Mouse (Mus musculus): ENCODE measurements around the gene Krtap15. TPM values are rescaled to one million over a fixed set of nuclear protein-coding genes. Genes with fewer than 3 reads are reported as not detected.

The Krtap15 gene
- polyA plus RNA-seq, 1 experiment: not detected

GRCm38 (mm10) chr16:88848558-88848957 is 28.5 kb downstream of the Krtap15 start:
- Histone ChIP-seq H3K4me3 (ENCODE audit: insufficient read depth, low read depth, low read length) (no peak overlapping the region), H3K27ac (ENCODE audit: insufficient read depth, low read depth, low read length) (no peak overlapping the region), H3K4me1 (ENCODE audit: control insufficient read depth, insufficient read depth, low read length) (no peaks in the 10 kb centered on the region)
- 87% methylated on average over 4 of the region's 4 CpGs for WGBS
- TF ChIP-seq POLR2A (IDR thresholded peaks at IDR 0.05; ENCODE audit: insufficient read depth, low read depth, low read length): no peak
- TF ChIP-seq CTCF (IDR thresholded peaks at IDR 0.05; ENCODE audit: insufficient read depth, low read depth, low read length): no peak

GRCm38 (mm10) chr16:88851450-88851849 is 31.4 kb downstream of the Krtap15 start:
- H3K27ac ChIP-seq (ENCODE audit: insufficient read depth, low read depth, low read length): no peak overlapping the region
- no peak overlapping the region for H3K4me3 ChIP-seq (ENCODE audit: insufficient read depth, low read depth, low read length)
- H3K4me1 ChIP-seq (ENCODE audit: control insufficient read depth, insufficient read depth, low read length): no peaks in the 10 kb centered on the region
- 31% methylated on average over 5 of the region's 5 CpGs for WGBS
- TF ChIP-seq CTCF (IDR thresholded peaks at IDR 0.05; ENCODE audit: insufficient read depth, low read depth, low read length): no peak
- TF ChIP-seq POLR2A (IDR thresholded peaks at IDR 0.05; ENCODE audit: insufficient read depth, low read depth, low read length): no peak

GRCm38 (mm10) chr16:88864887-88865407 is 44.9 kb downstream of the Krtap15 start:
- H3K4me1 ChIP-seq (ENCODE audit: control insufficient read depth, insufficient read depth, low read length): no peaks in the 10 kb centered on the region
- H3K27ac ChIP-seq (ENCODE audit: insufficient read depth, low read depth, low read length): no peak overlapping the region
- 63% methylated on average over 4 of the region's 4 CpGs for WGBS
- H3K4me3 ChIP-seq (ENCODE audit: insufficient read depth, low read depth, low read length): no peak overlapping the region
- TF ChIP-seq CTCF (IDR thresholded peaks at IDR 0.05; ENCODE audit: insufficient read depth, low read depth, low read length) (no peak), POLR2A (IDR thresholded peaks at IDR 0.05; ENCODE audit: insufficient read depth, low read depth, low read length) (no peak)

- no peak within 1 kb of the TSS for H3K4me3 ChIP-seq (ENCODE audit: insufficient read depth, low read depth, low read length)
- H3K4me1 ChIP-seq (ENCODE audit: control insufficient read depth, insufficient read depth, low read length): no peaks in the 10 kb centered on the region
- TF ChIP-seq POLR2A (IDR thresholded peaks at IDR 0.05; ENCODE audit: insufficient read depth, low read depth, low read length) (no peak), CTCF (IDR thresholded peaks at IDR 0.05; ENCODE audit: insufficient read depth, low read depth, low read length) (no peak)
- H3K27ac ChIP-seq (ENCODE audit: insufficient read depth, low read depth, low read length): no peak within 1 kb of the TSS
- 89% methylated on average over 6 of the region's 6 CpGs for WGBS
These were observed 49.3 kb downstream of the Krtap15 start, which contains the start of gene Krtap19-1 for GRCm38 (mm10) chr16:88869311-88869710. Krtap19-1 (minus strand) TSS chr16:88869411.

GRCm38 (mm10) chr16:88874169-88874568 is 54.2 kb downstream of the Krtap15 start, which contains the start of gene Krtap19-2:
Krtap19-2 (minus strand) TSS chr16:88874269.
- Histone ChIP-seq H3K4me3 (ENCODE audit: insufficient read depth, low read depth, low read length) (no peak within 1 kb of the TSS), H3K27ac (ENCODE audit: insufficient read depth, low read depth, low read length) (no peak within 1 kb of the TSS), H3K4me1 (ENCODE audit: control insufficient read depth, insufficient read depth, low read length) (no peaks in the 10 kb centered on the region)
- 93% methylated on average over 3 of the region's 3 CpGs for WGBS
- no peak for TF ChIP-seq POLR2A (IDR thresholded peaks at IDR 0.05; ENCODE audit: insufficient read depth, low read depth, low read length)
- no peak for TF ChIP-seq CTCF (IDR thresholded peaks at IDR 0.05; ENCODE audit: insufficient read depth, low read depth, low read length)

GRCm38 (mm10) chr16:88877938-88878337 is 57.9 kb downstream of the Krtap15 start, which contains the start of gene Krtap19-3:
Krtap19-3 (minus strand) TSS chr16:88878038.
- TF ChIP-seq CTCF (IDR thresholded peaks at IDR 0.05; ENCODE audit: insufficient read depth, low read depth, low read length) (no peak), POLR2A (IDR thresholded peaks at IDR 0.05; ENCODE audit: insufficient read depth, low read depth, low read length) (no peak)
- H3K4me1 ChIP-seq (ENCODE audit: control insufficient read depth, insufficient read depth, low read length): no peaks in the 10 kb centered on the region
- H3K4me3 ChIP-seq (ENCODE audit: insufficient read depth, low read depth, low read length): no peak within 1 kb of the TSS
- H3K27ac ChIP-seq (ENCODE audit: insufficient read depth, low read depth, low read length): no peak within 1 kb of the TSS
- 93% methylated on average over 2 of the region's 2 CpGs for WGBS

Other genes starting within 250 kb of the Krtap15 start
- not detected in 2 replicates for gene Krtap24-1, start 207.9 kb upstream of the Krtap15 start, polyA plus RNA-seq (2012; ENCODE audit: insufficient read depth, insufficient read length, low replicate concordance, missing spikeins)
- gene 2310079G19Rik, start 192.5 kb upstream of the Krtap15 start, polyA plus RNA-seq (2012; ENCODE audit: insufficient read depth, insufficient read length, low replicate concordance, missing spikeins): not detected in 2 replicates
- not detected in 2 replicates for gene Krtap26-1, start 172.4 kb upstream of the Krtap15 start, polyA plus RNA-seq (2012; ENCODE audit: insufficient read depth, insufficient read length, low replicate concordance, missing spikeins)
- not detected in 2 replicates for gene Krtap27-1, start 148.5 kb upstream of the Krtap15 start, polyA plus RNA-seq (2012; ENCODE audit: insufficient read depth, insufficient read length, low replicate concordance, missing spikeins)
- not detected in 2 replicates for gene 2310061N02Rik, start 112.3 kb upstream of the Krtap15 start, polyA plus RNA-seq (2012; ENCODE audit: insufficient read depth, insufficient read length, low replicate concordance, missing spikeins)
- not detected in 2 replicates for gene Krtap13-1, start 91.4 kb upstream of the Krtap15 start, polyA plus RNA-seq (2012; ENCODE audit: insufficient read depth, insufficient read length, low replicate concordance, missing spikeins)
- not detected in 2 replicates for gene Krtap13, start 68.6 kb upstream of the Krtap15 start, polyA plus RNA-seq (2012; ENCODE audit: insufficient read depth, insufficient read length, low replicate concordance, missing spikeins)
- gene 2310034C09Rik, start 61.4 kb upstream of the Krtap15 start, polyA plus RNA-seq (2012; ENCODE audit: insufficient read depth, insufficient read length, low replicate concordance, missing spikeins): not detected in 2 replicates
- not detected in 2 replicates for gene 2310057N15Rik, start 46.0 kb upstream of the Krtap15 start, polyA plus RNA-seq (2012; ENCODE audit: insufficient read depth, insufficient read length, low replicate concordance, missing spikeins)
- not detected in 2 replicates for gene Gm5965, start 42.3 kb upstream of the Krtap15 start, polyA plus RNA-seq (2012; ENCODE audit: insufficient read depth, insufficient read length, low replicate concordance, missing spikeins)
- not detected in 2 replicates for gene Gm20741, start 8.0 kb upstream of the Krtap15 start, polyA plus RNA-seq (2012; ENCODE audit: insufficient read depth, insufficient read length, low replicate concordance, missing spikeins)
- gene Krtap14, start 5.9 kb downstream of the Krtap15 start, polyA plus RNA-seq (2012; ENCODE audit: insufficient read depth, insufficient read length, low replicate concordance, missing spikeins): not detected in 2 replicates
- gene Krtap19-1, start 49.2 kb downstream of the Krtap15 start, polyA plus RNA-seq (2012; ENCODE audit: insufficient read depth, insufficient read length, low replicate concordance, missing spikeins): not detected in 2 replicates
- not detected in 2 replicates for gene Krtap19-2, start 54.1 kb downstream of the Krtap15 start, polyA plus RNA-seq (2012; ENCODE audit: insufficient read depth, insufficient read length, low replicate concordance, missing spikeins)
- gene Krtap19-3, start 57.8 kb downstream of the Krtap15 start, polyA plus RNA-seq (2012; ENCODE audit: insufficient read depth, insufficient read length, low replicate concordance, missing spikeins): not detected in 2 replicates
- gene Krtap19-4, start 64.9 kb downstream of the Krtap15 start, polyA plus RNA-seq (2012; ENCODE audit: insufficient read depth, insufficient read length, low replicate concordance, missing spikeins): not detected in 2 replicates
- gene Krtap19-5, start 76.2 kb downstream of the Krtap15 start, polyA plus RNA-seq (2012; ENCODE audit: insufficient read depth, insufficient read length, low replicate concordance, missing spikeins): not detected in 2 replicates
- gene Krtap19-9b, start 112.0 kb downstream of the Krtap15 start, polyA plus RNA-seq (2012; ENCODE audit: insufficient read depth, insufficient read length, low replicate concordance, missing spikeins): not detected in 2 replicates
- gene Krtap16-3, start 142.7 kb downstream of the Krtap15 start, polyA plus RNA-seq (2012; ENCODE audit: insufficient read depth, insufficient read length, low replicate concordance, missing spikeins): not detected in 2 replicates
- gene Krtap22-2, start 190.5 kb downstream of the Krtap15 start, polyA plus RNA-seq (2012; ENCODE audit: insufficient read depth, insufficient read length, low replicate concordance, missing spikeins): not detected in 2 replicates
- not detected in 2 replicates for gene Gm10229, start 195.1 kb downstream of the Krtap15 start, polyA plus RNA-seq (2012; ENCODE audit: insufficient read depth, insufficient read length, low replicate concordance, missing spikeins)
- not detected in 2 replicates for gene Krtap6-1, start 211.5 kb downstream of the Krtap15 start, polyA plus RNA-seq (2012; ENCODE audit: insufficient read depth, insufficient read length, low replicate concordance, missing spikeins)
- gene Gm10228, start 221.3 kb downstream of the Krtap15 start, polyA plus RNA-seq (2012; ENCODE audit: insufficient read depth, insufficient read length, low replicate concordance, missing spikeins): not detected in 2 replicates
- gene Krtap6-5, start 227.7 kb downstream of the Krtap15 start, polyA plus RNA-seq (2012; ENCODE audit: insufficient read depth, insufficient read length, low replicate concordance, missing spikeins): not detected in 2 replicates
- not detected in 2 replicates for gene 1110025L11Rik, start 243.8 kb downstream of the Krtap15 start, polyA plus RNA-seq (2012; ENCODE audit: insufficient read depth, insufficient read length, low replicate concordance, missing spikeins)